Mouse (Mus musculus) heart, postnatal 4 days (tissue): ENCODE results near the gene Kiss1r. TPM values are rescaled to one million over a fixed set of nuclear protein-coding genes. Genes with fewer than 3 reads are reported as not detected.
"Not testable (repeated sequence)": the region's sequence is repeated elsewhere in the genome, so short reads cannot be mapped to it uniquely, and the experiment has no call there.

ENCODE experiments used
- DNase-seq: peaks from one replicate; pipeline ENCODE4 v3.0.0; 2021
- total RNA-seq, 2 experiments: library from RNA; stranded (reverse); gene quantifications; 2 replicates each; pipeline ENCODE4 v1.2.3; 2021

Kiss1r gene
- total RNA-seq, 2 experiments from 2014 or later, result 0.25 to 0.33 TPM

DNA sequence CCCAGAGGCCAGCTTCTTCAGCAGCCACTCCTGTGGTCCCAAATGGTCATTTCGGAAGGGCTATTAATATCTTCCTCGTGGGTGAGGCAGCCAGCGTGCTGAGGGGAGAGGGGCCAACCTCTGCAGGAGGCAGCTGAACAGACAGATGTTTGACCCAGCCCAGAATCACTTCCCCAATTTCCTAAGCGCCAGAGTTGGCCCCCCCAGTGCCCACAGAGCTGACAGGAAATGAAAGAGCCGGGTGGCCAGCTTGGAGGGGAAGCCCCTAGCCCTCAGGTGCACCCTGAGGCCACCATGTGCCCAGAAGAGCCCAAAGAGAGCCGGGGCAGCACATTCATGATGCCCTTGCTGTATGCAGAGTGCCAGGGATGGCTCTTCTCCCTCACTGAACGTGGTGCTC is 24.0 kb downstream of the Kiss1r start:
- DNase-seq, result no peak

DNA sequence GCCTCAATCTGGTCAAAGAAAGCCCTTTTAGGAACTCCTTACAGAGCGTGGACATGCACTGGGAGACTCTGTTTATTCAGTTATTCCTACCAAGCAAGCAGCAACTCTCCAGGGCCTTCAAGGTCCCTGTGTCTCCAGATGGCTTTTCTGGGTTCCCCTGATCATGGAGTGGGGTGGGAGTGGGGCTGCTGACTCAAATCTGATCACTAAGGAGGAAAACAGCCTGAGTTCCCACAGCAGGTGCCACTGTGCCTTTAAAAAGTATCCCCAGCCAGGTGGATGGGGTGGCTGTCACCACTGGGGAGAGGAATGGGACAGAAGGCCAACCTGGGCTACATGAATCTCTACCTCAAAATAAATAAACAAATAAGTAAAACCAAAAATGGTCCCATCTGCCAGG is 26.2 kb downstream of the Kiss1r start:
- no peak for DNase-seq

DNA sequence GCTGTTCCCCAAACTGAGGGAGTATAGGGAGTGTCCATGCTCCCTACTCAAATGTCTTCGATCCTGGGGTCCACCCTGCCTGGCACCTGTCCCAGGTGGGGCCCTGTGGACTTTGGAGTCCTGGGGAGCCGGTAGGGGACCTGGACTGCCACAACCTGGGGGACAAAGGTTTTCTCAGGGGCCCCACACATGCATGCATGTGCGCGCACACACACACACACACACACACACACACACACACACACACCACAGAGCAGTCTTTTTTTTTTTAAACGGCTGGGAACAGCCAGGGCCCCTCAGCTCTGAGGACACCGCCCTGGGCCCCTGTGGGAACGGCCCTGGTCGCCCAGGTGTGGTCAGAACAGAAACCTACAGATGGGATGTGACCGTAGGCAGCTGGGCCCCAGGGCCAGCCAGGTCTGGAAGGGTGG is 26.7 kb downstream of the Kiss1r start:
- DNase-seq, result no peak

DNA sequence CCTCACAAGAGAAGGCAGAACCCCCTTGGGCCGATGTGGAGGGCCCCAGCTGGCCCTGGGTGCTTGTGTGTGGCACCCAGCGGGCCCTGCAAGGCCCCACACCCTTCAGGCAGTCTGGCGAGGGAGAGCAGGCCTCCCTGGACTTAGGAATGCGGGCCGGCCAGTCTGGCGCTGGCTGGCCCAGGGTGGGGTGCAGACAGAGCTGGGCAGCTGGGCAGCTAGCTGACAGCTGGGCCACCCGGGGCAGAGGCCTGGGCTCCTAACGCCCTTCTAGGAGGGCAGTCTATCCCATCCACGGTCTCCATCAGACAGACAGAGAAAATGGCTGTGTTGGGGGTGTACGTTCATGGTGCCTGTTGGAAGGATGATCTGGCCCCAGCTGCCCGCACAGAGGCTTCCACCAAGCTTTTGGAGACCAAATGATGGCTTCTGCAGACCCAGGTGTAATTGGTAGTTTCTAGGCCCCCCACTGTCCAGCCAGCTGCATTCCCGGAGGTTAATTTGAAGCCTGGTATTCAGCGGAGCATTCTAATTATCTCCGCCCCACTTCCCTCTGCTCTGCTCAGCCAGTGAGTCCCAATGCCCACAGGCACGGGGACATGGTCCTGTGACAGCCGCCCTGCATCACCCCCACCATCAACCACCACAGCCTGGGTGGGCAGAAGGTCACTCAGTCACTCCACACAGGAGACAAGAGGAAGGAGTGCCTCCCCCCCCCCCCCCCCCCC is 28.9 kb downstream of the Kiss1r start:
- DNase-seq, result no peak

DNA sequence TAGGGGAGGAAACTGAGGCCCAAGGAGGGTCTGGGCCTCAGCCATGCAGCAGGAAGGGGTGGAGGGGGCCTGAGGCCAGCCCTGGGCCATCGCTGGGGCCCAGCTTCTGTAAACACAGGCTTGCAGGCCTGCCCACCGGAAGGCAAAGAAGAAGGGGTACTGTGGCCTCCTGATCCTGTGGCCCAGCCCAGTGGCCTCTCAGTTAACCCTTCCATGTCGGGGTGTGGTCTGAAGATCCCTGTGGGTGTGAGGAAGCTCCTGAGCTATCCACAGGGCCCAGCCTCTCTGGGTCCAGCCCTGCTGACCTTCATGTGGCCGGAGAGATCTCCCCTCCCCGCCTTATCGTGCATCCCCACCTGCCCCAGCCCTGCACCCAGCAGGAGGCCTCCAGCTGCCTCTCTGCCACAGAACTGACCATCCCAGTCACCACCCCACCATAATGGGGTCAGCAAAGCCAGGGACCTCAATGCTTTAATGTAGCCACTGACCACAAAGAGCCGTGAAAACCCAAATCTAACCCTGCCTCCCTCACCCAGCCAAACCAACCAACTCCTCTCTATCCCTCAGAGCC is 30.1 kb downstream of the Kiss1r start:
- no peak for DNase-seq

DNA sequence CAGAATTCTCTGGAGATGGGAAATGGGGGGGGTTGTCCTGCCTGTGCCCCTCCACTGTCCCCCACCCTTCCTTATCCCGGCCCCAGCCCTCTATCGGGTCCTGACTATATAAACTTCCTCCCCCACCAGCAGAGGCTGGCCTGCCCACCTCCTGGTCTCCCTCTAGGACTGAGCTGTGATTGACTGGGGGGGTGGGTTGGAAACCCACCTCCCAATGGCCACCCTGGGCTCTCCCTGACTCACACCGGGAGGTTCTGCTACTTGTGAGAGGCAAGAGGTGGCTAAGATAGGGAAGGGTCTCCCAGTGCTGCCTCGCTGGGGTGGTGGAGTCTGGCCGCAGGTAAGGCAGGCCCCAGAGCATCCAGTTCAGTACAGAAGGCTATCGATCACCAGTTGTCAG is 30.7 kb downstream of the Kiss1r start:
- DNase-seq, result no peak

DNA sequence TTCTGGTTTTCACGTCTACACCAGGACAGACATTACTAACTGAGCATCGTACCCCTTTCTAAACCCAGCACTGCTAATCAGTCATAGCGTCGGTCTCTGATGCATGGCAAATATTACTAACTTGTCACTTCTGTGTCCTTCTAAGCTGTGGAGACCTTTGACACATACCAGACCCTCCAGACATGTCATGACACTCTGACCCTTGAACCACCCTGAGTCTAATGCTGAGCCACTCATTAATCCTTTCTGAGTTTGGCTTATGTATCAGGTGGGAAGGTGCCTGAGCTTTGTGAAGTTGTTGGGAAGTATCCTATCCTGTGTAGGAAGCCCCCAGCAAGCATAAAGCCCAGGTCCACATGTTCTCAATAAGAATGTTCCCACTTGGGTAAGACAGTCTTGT is 33.1 kb downstream of the Kiss1r start:
- DNase-seq, result no peak

DNA sequence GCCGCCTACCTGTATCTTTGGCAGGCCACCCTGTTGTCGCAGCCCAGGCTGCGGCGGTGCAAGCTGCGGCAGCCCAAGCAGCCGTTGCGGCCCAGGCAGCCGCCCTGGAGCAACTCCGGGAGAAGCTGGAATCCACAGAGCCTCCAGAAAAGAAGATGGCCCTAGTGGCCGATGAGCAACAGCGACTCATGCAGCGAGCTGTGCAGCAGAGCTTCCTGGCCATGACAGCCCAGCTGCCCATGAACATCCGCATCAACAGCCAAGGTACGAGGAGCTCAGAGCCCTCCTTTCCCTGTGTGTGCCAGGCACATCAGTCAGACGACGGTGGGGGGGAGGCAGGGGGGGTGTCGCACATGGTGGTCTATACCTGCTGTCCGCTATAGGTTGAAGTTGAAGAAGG is 33.9 kb downstream of the Kiss1r start:
- DNase-seq, result no peak

DNA sequence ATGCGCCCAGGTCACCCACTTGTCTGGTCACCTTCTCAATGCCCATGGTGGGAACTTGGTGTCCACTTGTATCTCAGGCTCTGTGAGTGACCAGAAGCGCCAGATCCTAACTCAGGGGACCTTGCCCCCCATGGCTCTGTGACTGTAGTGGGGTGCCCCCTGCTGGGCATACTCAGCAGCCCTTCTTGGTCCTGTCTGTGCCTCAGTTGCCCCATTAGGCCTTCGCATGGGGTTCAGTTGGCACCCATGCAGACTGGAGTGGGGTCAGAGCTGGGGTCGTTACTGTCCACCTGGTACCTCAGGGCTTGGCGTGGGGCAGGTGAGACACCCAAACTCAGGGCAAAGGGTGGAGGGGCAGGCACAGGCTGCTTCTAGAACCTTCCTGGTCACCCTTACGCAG is 37.2 kb downstream of the Kiss1r start:
- DNase-seq, result peak; percentile 47

DNA sequence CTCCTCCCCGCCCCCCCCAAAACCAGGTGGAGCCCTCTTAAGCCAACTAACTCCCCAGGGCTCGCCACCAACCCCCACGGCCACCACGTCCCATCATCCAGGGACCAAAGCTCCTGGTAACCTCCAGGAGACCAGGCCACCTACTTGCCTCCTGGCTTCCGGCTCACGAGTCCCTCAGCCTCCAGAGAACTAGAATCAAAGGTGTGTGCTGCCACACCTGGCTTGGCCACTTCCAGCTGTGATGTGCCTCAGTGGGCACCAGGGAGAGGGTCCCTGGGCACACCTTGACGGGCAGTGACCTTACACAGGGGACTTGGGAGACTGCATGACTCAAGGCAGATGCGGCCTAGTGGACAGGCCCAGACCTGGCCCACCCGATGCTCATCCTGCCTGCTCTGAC is 38.9 kb downstream of the Kiss1r start:
- DNase-seq, result no peak

DNA sequence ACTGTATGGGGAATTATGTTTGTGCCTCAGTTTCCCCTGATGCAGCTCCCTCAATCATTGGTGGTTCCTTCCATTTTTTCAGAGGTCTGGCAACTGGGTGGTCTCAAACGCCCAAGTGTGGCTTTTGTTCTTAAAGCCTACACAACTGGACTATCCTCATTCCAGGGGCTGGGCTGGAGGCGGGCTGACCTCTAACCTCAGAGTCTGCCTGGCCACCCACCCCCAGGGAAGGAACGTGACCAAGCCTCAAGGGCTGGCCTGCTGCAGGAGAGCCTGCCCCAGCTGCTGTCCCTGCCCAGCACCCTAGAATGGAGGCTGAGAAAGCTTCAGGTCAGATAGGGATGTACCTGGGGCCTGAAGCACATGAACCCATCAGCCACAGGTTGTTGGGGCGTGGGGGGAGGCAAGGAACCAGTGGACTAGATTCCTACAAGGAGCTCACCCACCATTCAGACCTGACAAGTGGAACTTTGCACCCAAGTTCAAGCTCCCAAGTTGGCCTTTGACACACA is 39.9 kb downstream of the Kiss1r start:
- no peak for DNase-seq

DNA sequence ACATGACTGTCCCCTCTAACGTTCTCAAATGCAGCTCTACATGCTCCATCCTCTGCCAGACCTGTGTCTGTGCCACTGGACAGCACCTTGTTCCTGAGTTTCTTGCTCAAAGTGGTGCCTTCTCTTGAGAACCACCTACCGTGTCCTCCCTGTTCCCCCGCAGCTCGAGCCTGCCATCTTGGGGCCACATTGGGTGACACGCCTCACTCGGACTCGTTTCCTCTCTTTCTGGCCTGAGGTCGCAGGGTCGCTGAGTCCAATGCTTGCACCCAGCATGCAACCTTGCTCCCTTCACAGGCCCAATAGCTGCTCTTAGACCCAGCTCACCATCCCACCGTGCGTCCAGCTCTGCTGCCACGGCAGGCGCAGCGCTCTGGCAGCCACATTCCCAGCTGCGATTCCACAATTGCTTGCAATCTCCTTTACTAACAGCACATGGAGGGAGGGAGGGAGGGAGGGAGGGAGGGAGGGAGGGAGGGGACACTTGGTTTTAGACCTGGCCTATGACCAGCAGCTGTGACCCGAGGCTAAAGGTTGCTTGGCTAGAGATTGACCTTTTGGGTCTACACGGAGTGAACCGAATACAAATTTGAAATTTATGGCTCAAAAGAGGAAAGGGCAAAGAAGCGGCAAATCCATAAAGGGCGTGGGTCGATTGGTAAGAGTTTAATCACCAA is 41.5 kb downstream of the Kiss1r start:
- peak; percentile 89 for DNase-seq

DNA sequence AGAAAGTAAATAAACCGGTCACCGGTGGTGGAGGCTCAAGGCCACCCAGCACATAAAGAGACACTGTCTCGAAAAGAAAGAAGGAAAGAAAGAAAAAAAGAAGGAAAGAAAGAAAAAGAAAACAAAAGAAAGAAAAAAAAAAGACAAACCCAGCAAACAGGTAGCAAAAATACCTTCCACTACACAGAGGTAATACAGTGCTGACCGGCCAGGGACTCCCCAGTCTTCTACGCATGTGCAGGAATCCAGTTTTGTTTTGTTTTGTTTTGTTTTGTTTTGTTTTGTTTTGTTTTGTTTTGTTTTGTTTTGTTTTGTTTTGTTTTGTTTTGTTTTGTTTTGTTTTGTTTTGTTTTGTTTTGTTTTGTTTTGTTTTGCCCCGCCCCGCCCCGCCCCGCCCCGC is 42.6 kb downstream of the Kiss1r start:
- not testable (repeated sequence) for DNase-seq

DNA sequence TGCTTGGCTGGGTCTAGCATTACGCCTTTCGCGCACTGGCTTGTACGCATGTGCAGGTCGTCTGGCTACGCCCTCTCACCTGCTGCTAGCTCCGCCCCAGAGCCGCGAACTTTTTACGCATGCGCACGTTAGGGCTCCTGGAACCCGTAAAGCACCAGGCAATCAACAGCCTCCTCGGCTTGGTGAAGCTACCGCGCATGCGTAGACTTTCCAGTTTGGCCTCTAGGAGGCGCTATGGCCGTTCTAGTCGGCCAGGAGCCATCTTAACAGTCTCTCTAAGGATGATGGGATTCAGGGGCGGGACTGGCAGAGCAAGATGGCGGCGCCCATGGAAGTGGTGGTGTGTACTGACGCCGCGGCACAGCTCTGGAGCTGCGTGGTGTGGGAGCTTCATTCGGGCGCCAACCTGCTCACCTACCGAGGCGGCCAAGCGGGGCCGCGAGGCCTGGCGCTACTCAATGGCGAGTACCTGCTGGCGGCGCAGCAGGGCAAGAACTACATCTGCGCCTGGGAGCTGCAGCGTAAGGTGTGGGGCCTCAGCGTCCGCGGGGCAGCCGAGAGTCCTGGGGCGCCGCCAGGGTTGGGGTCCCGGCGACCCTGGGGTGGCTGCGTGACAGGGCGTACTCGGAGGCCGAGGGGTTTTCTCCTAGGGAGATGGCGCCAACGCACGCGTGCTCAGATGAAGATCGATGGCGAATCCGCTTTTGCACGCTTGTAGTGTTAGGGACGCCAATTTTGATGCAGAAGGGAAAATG is 43.3 kb downstream of the Kiss1r start, which contains the start of gene Wdr18:
TSS of gene Wdr18 (plus strand) at position 306 of the 755 bp plus-strand sequence.
- peak; percentile 100 for DNase-seq

DNA sequence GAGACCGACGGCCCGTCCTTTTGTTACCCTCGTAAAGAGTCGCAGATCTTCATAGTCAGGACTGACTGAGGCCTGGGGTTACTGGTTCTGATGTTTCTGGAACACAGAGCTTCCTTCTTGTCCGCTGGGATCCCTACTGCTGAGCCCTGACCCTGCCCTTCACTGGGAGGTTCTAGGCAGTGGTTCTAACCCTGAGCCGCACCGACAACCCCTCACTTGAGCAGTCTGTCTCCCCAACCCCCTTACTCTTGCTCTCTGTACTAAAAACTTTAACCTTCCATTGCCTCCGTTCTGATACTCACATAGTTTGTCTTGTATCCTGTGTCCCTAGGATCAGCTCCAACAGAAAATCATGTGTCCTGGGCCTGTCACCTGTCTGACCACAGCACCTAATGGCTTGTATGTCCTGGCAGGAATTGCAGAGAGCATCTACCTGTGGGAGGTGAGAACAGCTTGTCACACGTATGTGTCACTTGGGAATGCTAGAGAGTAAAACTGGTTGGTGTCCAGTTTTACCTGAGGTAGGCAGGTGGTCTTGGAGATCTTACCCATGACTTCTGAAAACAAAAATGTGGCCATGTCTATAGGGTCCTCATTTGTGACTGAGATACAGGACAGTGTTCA is 44.0 kb downstream of the Kiss1r start:
- DNase-seq, result no peak

DNA sequence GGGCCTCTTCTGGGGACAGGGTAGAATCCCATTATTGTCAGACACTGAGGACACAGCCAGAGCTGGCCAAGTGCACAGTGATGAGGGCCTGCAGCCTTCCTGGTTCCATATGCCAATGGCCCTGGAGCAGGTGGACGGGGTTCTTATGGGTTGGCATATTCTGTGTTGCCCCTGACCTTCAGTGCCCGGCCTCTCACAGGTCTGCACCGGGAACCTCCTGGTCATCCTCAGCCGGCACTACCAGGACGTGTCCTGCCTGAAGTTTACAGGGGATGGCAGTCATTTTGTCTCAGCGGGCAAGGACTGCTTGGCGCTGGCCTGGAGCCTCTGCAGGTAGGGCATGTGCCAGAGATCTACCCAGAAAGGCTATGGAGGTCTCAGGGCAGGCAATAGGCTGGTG is 48.0 kb downstream of the Kiss1r start:
- no peak for DNase-seq

DNA sequence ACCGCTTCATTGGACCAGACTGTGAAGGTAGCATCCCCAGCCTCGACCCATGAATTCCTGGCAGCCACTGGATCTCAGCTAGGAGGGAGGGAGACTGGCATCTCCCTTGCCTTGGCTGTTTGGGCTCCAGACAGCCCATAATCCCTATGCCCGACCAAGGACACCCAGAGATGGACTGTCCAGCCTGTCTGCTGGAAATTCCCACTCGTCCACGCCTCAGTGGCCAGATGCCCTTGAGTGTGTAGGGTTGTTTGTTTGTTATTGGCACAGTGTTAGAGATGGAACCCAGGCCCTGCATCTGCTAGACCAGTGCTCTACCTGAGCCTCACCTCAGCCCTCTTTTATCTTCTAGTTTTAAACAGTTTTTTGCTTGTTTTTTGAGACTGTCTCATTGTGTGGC is 48.6 kb downstream of the Kiss1r start:
- DNase-seq, result no peak

DNA sequence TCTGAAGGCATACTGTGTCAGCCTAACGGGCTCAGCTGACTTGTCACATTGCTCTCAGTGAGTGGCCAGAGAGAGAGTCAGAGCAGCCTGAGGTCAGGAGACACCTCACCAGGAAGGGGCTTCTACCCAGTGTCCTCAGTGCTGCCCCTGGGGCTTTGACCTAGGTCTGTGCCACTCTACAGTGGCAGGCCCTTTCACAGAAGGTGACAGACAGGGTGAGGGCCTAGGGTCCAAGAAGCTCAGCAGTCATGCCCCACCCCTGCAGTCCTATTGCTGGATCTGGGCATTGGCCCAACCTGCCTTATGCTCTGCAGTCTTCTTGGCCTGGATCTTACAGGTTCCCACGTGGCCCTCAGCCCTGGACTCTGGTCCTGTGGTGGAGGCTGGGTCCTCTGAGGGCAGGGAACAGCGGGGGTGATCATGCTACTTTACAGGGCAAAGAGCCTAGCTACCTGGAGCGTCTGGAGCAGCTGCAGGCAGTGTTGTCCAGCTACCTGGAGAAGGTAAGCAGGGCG is 50.2 kb downstream of the Kiss1r start:
- DNase-seq, result no peak

DNA sequence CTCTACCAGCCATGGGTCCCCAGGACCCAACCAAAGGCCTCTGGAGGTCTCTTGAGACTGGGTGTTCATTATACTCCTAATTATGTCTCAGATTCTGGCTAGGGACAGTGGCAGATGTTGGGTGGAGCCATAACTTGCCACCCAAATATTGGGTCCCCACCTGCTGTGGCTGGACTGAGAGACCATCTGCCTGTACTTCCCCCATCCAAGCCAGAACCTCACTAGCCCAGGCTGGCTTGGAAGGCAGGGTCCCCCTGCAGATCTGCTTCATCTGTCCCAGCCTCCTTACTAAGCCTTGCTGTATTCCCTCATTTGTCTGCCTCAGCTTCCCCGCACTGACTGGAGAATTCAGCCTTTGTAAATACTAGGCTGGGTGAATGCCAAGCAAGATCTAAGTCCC is 51.4 kb downstream of the Kiss1r start:
- DNase-seq, result no peak

DNA sequence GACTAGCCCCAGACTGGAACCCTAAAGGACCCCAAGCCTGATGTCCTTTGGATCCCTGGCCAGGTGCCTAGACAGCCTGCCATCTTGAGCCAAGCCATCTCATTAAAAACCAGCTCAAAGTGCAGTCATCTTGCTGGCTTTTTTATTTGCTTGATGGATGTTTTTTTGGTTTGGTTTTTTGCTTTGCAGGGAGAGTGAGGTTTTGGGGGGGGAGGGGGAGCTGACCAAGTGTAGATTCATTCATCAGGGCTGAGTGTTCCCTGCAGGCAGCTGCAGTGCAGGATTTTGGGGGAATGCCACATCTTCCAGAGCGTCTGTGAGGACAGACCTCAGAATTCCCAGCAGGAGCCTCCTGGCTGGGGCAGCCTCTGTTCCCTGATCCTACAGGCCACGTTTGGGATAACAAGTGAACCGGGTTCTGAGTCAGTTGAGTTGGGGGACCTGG is 52.4 kb downstream of the Kiss1r start:
- no peak for DNase-seq

DNA sequence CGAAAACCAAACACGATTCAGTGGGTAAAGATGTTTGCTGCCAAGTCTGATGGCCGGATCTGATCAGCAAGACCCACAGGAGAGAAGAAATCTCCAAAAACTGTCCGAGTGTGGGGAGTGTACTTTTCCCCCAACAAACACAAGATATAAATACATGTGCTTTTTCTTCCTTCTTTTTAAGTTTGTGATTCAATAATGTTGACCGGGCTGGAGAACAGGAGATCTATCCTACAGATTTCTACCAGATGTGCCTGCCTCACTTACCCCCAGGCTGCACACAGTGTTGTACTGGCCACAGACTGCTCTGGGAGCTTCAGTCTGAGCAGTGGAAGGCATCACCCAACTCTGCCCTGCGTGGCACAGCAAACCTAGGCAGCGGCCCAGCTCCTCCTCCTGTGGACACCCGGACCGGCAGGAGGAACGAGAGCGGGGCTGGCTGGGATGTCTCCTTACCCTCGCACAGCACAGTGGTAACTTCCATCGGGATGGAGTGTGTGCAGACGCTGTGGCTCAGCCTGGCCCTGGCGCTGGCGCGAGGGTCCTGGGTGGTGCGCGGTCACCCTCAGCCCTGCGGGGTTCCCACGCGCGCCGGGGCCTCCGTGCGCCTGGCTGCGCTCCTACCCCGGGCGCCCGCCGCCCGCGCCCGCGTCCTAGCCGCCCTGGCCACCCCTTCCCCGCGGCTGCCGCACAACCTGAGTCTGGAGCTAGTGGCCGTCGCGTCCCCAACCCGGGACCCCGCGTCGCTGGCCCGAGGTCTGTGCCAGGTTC is 53.8 kb downstream of the Kiss1r start, which contains the start of gene Grin3b:
TSS of gene Grin3b (plus strand) at position 301 of the 768 bp plus-strand sequence.
- DNase-seq, result no peak
